Mouse (Mus musculus) C2C12 (cell line): ENCODE results near the gene Gm20388.

ENCODE experiments used
- CEBPB ChIP-seq: IDR thresholded peaks from one replicate; pipeline ENCODE4 v1.6.1; 2011; ENCODE audit warnings: low read depth, mild to moderate bottlenecking, control low read depth, moderate library complexity
- CTCF ChIP-seq: IDR thresholded peaks from one replicate; pipeline ENCODE4 v1.5.1; 2011; ENCODE audit not compliant: control insufficient read depth, insufficient read depth, insufficient read length
- MYOG ChIP-seq: IDR thresholded peaks from one replicate; pipeline ENCODE4 v1.6.1; 2011; ENCODE audit not compliant: control insufficient read depth, insufficient read length; ENCODE audit errors: extremely low read depth
- USF1 ChIP-seq: IDR thresholded peaks from one replicate; pipeline ENCODE4 v1.6.1; 2011; ENCODE audit warnings: low read depth, mild to moderate bottlenecking, control low read depth, moderate library complexity

DNA sequence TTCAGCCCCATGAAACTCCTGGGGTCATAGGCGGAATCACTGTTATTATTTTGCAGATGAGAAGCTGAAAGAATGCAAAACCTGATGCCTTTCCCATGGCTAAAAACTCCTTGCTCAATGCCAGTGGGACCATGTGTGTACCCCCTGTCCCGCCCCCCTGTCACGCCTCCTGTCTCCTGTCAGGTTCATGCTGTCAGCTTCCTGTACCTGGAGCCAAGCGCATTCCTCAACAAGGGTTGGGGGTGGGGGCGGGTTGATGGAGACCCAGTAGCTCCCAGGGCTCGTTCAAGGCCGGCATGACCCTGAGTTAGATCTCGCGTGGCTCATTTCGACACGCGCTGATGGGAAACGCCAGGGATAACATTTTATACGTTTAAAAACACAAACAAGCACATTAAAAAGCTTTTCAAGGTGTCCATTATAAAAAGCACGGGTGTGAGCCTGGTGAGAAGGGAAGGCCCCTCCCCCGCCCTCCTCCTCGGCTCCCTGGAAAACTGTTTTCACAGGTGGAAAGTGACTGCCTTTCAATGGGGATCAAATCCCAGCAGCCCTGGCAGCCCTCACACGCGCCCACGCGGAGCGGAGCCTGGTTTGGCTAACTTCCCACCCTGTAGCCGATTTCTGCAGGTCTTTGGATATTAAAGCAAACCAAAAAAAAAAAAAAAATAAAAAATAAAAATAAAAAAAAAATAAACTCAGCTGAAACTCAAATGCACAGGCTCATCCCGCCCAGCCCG lies 1563.7 kb downstream of the Gm20388 start:
- no peak for TF ChIP-seq CTCF
- TF ChIP-seq CEBPB, result no peak
- no peak for TF ChIP-seq MYOG
- TF ChIP-seq USF1, result no peak
